Mouse (Mus musculus) left cerebral cortex, adult 9 months (tissue): Measurements from ENCODE around the gene Sez6.

Experiments used
- DNase-seq, 2 experiments: peaks; one replicate each; pipeline ENCODE4 v3.0.0; 2022; ENCODE audit warnings: low spot score in 2 of 2

The Sez6 gene

GRCm38 (mm10) chr11:77950125-77950685 lies 19.6 kb downstream of the Sez6 start:
- no peak for DNase-seq

- peak in 1 of 2 experiments; percentile 64 for DNase-seq
These were observed 20.2 kb downstream of the Sez6 start for GRCm38 (mm10) chr11:77950797-77951228.

GRCm38 (mm10) chr11:77953671-77954070 lies 23.1 kb downstream of the Sez6 start:
- DNase-seq, result no peak

GRCm38 (mm10) chr11:77956428-77956827 lies 25.8 kb downstream of the Sez6 start:
- no peak for DNase-seq

- no peak for DNase-seq
These were observed 27.7 kb downstream of the Sez6 start for GRCm38 (mm10) chr11:77958268-77958667.

- no peak for DNase-seq
These were observed 28.3 kb downstream of the Sez6 start for GRCm38 (mm10) chr11:77958932-77959331.

- peak in 1 of 2 experiments; percentile 81 for DNase-seq
These were observed 29.6 kb downstream of the Sez6 start for GRCm38 (mm10) chr11:77960199-77960598.

GRCm38 (mm10) chr11:77960898-77961297 lies 30.3 kb downstream of the Sez6 start:
- no peak for DNase-seq

- no peak for DNase-seq
These were observed 32.3 kb downstream of the Sez6 start for GRCm38 (mm10) chr11:77962946-77963345.

- no peak for DNase-seq
These were observed 34.0 kb downstream of the Sez6 start for GRCm38 (mm10) chr11:77964415-77965095.

GRCm38 (mm10) chr11:77965101-77966036 lies 34.8 kb downstream of the Sez6 start:
- DNase-seq, result peak in 1 of 2 experiments; percentile 90

- no peak for DNase-seq
These were observed 35.4 kb downstream of the Sez6 start for GRCm38 (mm10) chr11:77966037-77966391.

- DNase-seq, result peak in 1 of 2 experiments; percentile 90
These were observed 36.5 kb downstream of the Sez6 start for GRCm38 (mm10) chr11:77967114-77967513.

GRCm38 (mm10) chr11:77968786-77969185 lies 38.2 kb downstream of the Sez6 start:
- DNase-seq, result no peak

GRCm38 (mm10) chr11:77970718-77971117 lies 40.1 kb downstream of the Sez6 start:
- no peak for DNase-seq

- no peak for DNase-seq
These were observed 42.9 kb downstream of the Sez6 start for GRCm38 (mm10) chr11:77973520-77973919.

- DNase-seq, result no peak
These were observed 43.7 kb downstream of the Sez6 start for GRCm38 (mm10) chr11:77974325-77974724.

GRCm38 (mm10) chr11:77975873-77976272 lies 45.3 kb downstream of the Sez6 start:
- DNase-seq, result no peak

GRCm38 (mm10) chr11:77978161-77978560 lies 47.6 kb downstream of the Sez6 start:
- DNase-seq, result no peak

- DNase-seq, result no peak
These were observed 48.7 kb downstream of the Sez6 start for GRCm38 (mm10) chr11:77979221-77979809.

- peak; percentile 55 to 73 for DNase-seq
These were observed 49.9 kb downstream of the Sez6 start for GRCm38 (mm10) chr11:77980281-77981204.
